Mouse (Mus musculus): ENCODE measurements around the gene Slc16a13.
A peak's percentile ranks its signal among the peaks of the same experiment; 100 is the strongest.

Gene Slc16a13

GRCm38 (mm10) chr11:70220731-70221602 lies at the start of gene Slc16a13:
Gene Slc16a13 (minus strand): TSS chr11:70221064.
- peak; percentile 85 for DNase-seq (ENCODE audit: low spot score)

GRCm38 (mm10) chr11:70266405-70266804 lies 45.5 kb upstream of the Slc16a13 start:
- DNase-seq (ENCODE audit: low spot score): no peak

- no peak for DNase-seq (ENCODE audit: low spot score)
Measured at GRCm38 (mm10) chr11:70265819-70266218, 45.0 kb upstream of the Slc16a13 start.

GRCm38 (mm10) chr11:70265252-70265651 lies 44.4 kb upstream of the Slc16a13 start:
- DNase-seq (ENCODE audit: low spot score): no peak

- no peak for DNase-seq (ENCODE audit: low spot score)
Measured at GRCm38 (mm10) chr11:70259035-70259434, 38.2 kb upstream of the Slc16a13 start.

- DNase-seq (ENCODE audit: low spot score): peak; percentile 56
Measured at GRCm38 (mm10) chr11:70254931-70255531, 34.2 kb upstream of the Slc16a13 start, which contains the start of gene Alox12. Gene Alox12 (minus strand): TSS chr11:70255353.

- no peak for DNase-seq (ENCODE audit: low spot score)
Measured at GRCm38 (mm10) chr11:70254337-70254736, 33.5 kb upstream of the Slc16a13 start.

GRCm38 (mm10) chr11:70251853-70252252 lies 31.0 kb upstream of the Slc16a13 start:
- DNase-seq (ENCODE audit: low spot score): no peak

- no peak for DNase-seq (ENCODE audit: low spot score)
Measured at GRCm38 (mm10) chr11:70250150-70250549, 29.3 kb upstream of the Slc16a13 start.

GRCm38 (mm10) chr11:70247136-70247845 lies 26.4 kb upstream of the Slc16a13 start:
- peak; percentile 70 for DNase-seq (ENCODE audit: low spot score)

- no peak for DNase-seq (ENCODE audit: low spot score)
Measured at GRCm38 (mm10) chr11:70242591-70242990, 21.7 kb upstream of the Slc16a13 start.

- peak; percentile 71 for DNase-seq (ENCODE audit: low spot score)
Measured at GRCm38 (mm10) chr11:70239541-70240279, 18.8 kb upstream of the Slc16a13 start, which contains the start of the genes Gm21988 and Rnasek. Gene Gm21988 (minus strand): TSS chr11:70239830. Gene Rnasek (minus strand): TSS chr11:70239842.

- DNase-seq (ENCODE audit: low spot score): no peak
Measured at GRCm38 (mm10) chr11:70238591-70239440, 18.0 kb upstream of the Slc16a13 start.

GRCm38 (mm10) chr11:70237457-70238167 lies 16.7 kb upstream of the Slc16a13 start, which contains the start of gene 0610010K14Rik:
Gene 0610010K14Rik (minus strand): TSS chr11:70237914.
- peak; percentile 96 for DNase-seq (ENCODE audit: low spot score)

- DNase-seq (ENCODE audit: low spot score): no peak
Measured at GRCm38 (mm10) chr11:70236717-70237116, 15.9 kb upstream of the Slc16a13 start.

- DNase-seq (ENCODE audit: low spot score): no peak
Measured at GRCm38 (mm10) chr11:70235254-70235900, 14.5 kb upstream of the Slc16a13 start.

- DNase-seq (ENCODE audit: low spot score): no peak
Measured at GRCm38 (mm10) chr11:70234497-70234896, 13.6 kb upstream of the Slc16a13 start.

- DNase-seq (ENCODE audit: low spot score): no peak
Measured at GRCm38 (mm10) chr11:70234037-70234436, 13.2 kb upstream of the Slc16a13 start.

GRCm38 (mm10) chr11:70233016-70233415 lies 12.2 kb upstream of the Slc16a13 start:
- no peak for DNase-seq (ENCODE audit: low spot score)
